Mouse (Mus musculus): Measurements from ENCODE around the gene Gm26897.

Gm26897 gene

GRCm38 (mm10) chr5:111733851-111734250, at the start of gene Gm26897:
TSS of gene Gm26897 (plus strand) at chr5:111733924.
- DNase-seq (ENCODE audit: low read depth in 1 of 2, low spot score in 2 of 2) = no peak

- no peak for DNase-seq (ENCODE audit: low read depth in 1 of 2, low spot score in 2 of 2)
Observed at GRCm38 (mm10) chr5:111687370-111687769, 46.4 kb upstream of the Gm26897 start.

- DNase-seq (ENCODE audit: low read depth in 1 of 2, low spot score in 2 of 2) = no peak
Observed at GRCm38 (mm10) chr5:111688584-111688983, 45.1 kb upstream of the Gm26897 start.

- no peak for DNase-seq (ENCODE audit: low read depth in 1 of 2, low spot score in 2 of 2)
Observed at GRCm38 (mm10) chr5:111697996-111698395, 35.7 kb upstream of the Gm26897 start.

- DNase-seq (ENCODE audit: low read depth in 1 of 2, low spot score in 2 of 2) = no peak
Observed at GRCm38 (mm10) chr5:111699711-111700303, 33.9 kb upstream of the Gm26897 start.

GRCm38 (mm10) chr5:111701634-111702329, 31.9 kb upstream of the Gm26897 start:
- no peak for DNase-seq (ENCODE audit: low read depth in 1 of 2, low spot score in 2 of 2)

GRCm38 (mm10) chr5:111703586-111703985, 30.1 kb upstream of the Gm26897 start:
- DNase-seq (ENCODE audit: low read depth in 1 of 2, low spot score in 2 of 2) = no peak

GRCm38 (mm10) chr5:111704326-111704725, 29.4 kb upstream of the Gm26897 start:
- DNase-seq (ENCODE audit: low read depth in 1 of 2, low spot score in 2 of 2) = no peak

GRCm38 (mm10) chr5:111709195-111709901, 24.4 kb upstream of the Gm26897 start:
- DNase-seq (ENCODE audit: low read depth in 1 of 2, low spot score in 2 of 2) = no peak

- DNase-seq (ENCODE audit: low read depth in 1 of 2, low spot score in 2 of 2) = no peak
Observed at GRCm38 (mm10) chr5:111719018-111719417, 14.7 kb upstream of the Gm26897 start.

- no peak for DNase-seq (ENCODE audit: low read depth in 1 of 2, low spot score in 2 of 2)
Observed at GRCm38 (mm10) chr5:111720726-111721125, 13.0 kb upstream of the Gm26897 start.

- no peak for DNase-seq (ENCODE audit: low read depth in 1 of 2, low spot score in 2 of 2)
Observed at GRCm38 (mm10) chr5:111724713-111725112, 9.0 kb upstream of the Gm26897 start.

GRCm38 (mm10) chr5:111725195-111725920, 8.4 kb upstream of the Gm26897 start:
- no peak for DNase-seq (ENCODE audit: low read depth in 1 of 2, low spot score in 2 of 2)

GRCm38 (mm10) chr5:111728411-111728810, 5.3 kb upstream of the Gm26897 start:
- DNase-seq (ENCODE audit: low read depth in 1 of 2, low spot score in 2 of 2) = no peak

GRCm38 (mm10) chr5:111730560-111731167, 3.1 kb upstream of the Gm26897 start:
- no peak for DNase-seq (ENCODE audit: low read depth in 1 of 2, low spot score in 2 of 2)

- DNase-seq (ENCODE audit: low read depth in 1 of 2, low spot score in 2 of 2) = no peak
Observed at GRCm38 (mm10) chr5:111732194-111732593, 1.5 kb upstream of the Gm26897 start.

GRCm38 (mm10) chr5:111739480-111739879, 5.8 kb downstream of the Gm26897 start:
- DNase-seq (ENCODE audit: low read depth in 1 of 2, low spot score in 2 of 2) = no peak

- no peak for DNase-seq (ENCODE audit: low read depth in 1 of 2, low spot score in 2 of 2)
Observed at GRCm38 (mm10) chr5:111740384-111741275, 6.9 kb downstream of the Gm26897 start.

GRCm38 (mm10) chr5:111741352-111741751, 7.6 kb downstream of the Gm26897 start:
- no peak for DNase-seq (ENCODE audit: low read depth in 1 of 2, low spot score in 2 of 2)

- DNase-seq (ENCODE audit: low read depth in 1 of 2, low spot score in 2 of 2) = no peak
Observed at GRCm38 (mm10) chr5:111742290-111742898, 8.7 kb downstream of the Gm26897 start.

Measured in monocyte, adult 2 months (primary cell).